ENCODE assay signal across 23 mouse cellular contexts in genomic region chr10:42059522-42059921, GRCm38 (mm10).
"Had no signal": no experiment of that assay in that cellular context is flagged by ENCODE, and none has a peak within 500 bp of the region (broad histone marks: within the 10 kb centered on the region; RNA-seq: fewer than 3 reads in every experiment).

No protein-coding gene starts in this region.

- H3K4me1 ChIP-seq: hindbrain, embryonic 15.5 days had no signal

- H3K4me2 ChIP-seq: heart, embryonic 12.5 days; hindbrain, embryonic 13.5 days; hindbrain, embryonic 15.5 days; intestine, embryonic 15.5 days; limb, embryonic 12.5 days; liver, embryonic 11.5 days; liver, embryonic 13.5 days had no signal

- H3K4me3 ChIP-seq: heart, embryonic 10.5 days; heart, embryonic 12.5 days; hindbrain, embryonic 13.5 days; hindbrain, embryonic 15.5 days; intestine, embryonic 15.5 days; layer of hippocampus, adult 2 months; left cerebral cortex, adult 2 months; limb, embryonic 10.5 days; limb, embryonic 12.5 days; liver, embryonic 13.5 days had no signal

- H3K27me3 ChIP-seq: hindbrain, embryonic 13.5 days; hindbrain, embryonic 15.5 days; intestine, embryonic 15.5 days; limb, embryonic 12.5 days; liver, embryonic 13.5 days had no signal

- H3K9ac ChIP-seq: heart, embryonic 12.5 days; hindbrain, embryonic 13.5 days; hindbrain, embryonic 15.5 days; intestine, embryonic 15.5 days; limb, embryonic 12.5 days; liver, embryonic 13.5 days had no signal

- ATAC-seq: inflammation-experienced regulatory T-cells, adult 6 months; intestine, embryonic 15.5 days; intestine, postnatal 0 days had no signal

- H3K36me3 ChIP-seq: heart, embryonic 10.5 days; heart, embryonic 12.5 days; hindbrain, embryonic 13.5 days; hindbrain, embryonic 15.5 days; intestine, embryonic 15.5 days; limb, embryonic 10.5 days; limb, embryonic 12.5 days; liver, embryonic 13.5 days had no signal

- H3K27ac ChIP-seq: heart, embryonic 10.5 days; hindbrain, embryonic 13.5 days; hindbrain, embryonic 15.5 days; intestine, embryonic 15.5 days; layer of hippocampus, adult 2 months; left cerebral cortex, adult 2 months; limb, embryonic 10.5 days; limb, embryonic 12.5 days; liver, embryonic 13.5 days had no signal

- H3K9me3 ChIP-seq: heart, embryonic 10.5 days; heart, embryonic 12.5 days; hindbrain, embryonic 13.5 days; hindbrain, embryonic 15.5 days; intestine, embryonic 15.5 days; limb, embryonic 10.5 days; limb, embryonic 12.5 days; liver, embryonic 13.5 days had no signal

- DNase-seq: gastrocnemius, postnatal 14 days; gastrocnemius, postnatal 36 days; heart, adult 18-20 months; heart, postnatal 10 days; kidney, adult 18-20 months; kidney, adult 8-10 months; kidney, postnatal 10 days; kidney, postnatal 25 days; kidney, postnatal 4 days; liver; liver, embryonic 13.5 days had no signal
